Mouse (Mus musculus): ENCODE measurements around the gene AI413582. TPM values are rescaled to one million over a fixed set of nuclear protein-coding genes. Genes with fewer than 3 reads are reported as not detected.

AI413582 gene
- 12.3 and 13.9 TPM in 2 replicates for polyA plus RNA-seq (2015; fragmentation: Nextera tagmentation; extraction: Ambion mirVana)

DNA sequence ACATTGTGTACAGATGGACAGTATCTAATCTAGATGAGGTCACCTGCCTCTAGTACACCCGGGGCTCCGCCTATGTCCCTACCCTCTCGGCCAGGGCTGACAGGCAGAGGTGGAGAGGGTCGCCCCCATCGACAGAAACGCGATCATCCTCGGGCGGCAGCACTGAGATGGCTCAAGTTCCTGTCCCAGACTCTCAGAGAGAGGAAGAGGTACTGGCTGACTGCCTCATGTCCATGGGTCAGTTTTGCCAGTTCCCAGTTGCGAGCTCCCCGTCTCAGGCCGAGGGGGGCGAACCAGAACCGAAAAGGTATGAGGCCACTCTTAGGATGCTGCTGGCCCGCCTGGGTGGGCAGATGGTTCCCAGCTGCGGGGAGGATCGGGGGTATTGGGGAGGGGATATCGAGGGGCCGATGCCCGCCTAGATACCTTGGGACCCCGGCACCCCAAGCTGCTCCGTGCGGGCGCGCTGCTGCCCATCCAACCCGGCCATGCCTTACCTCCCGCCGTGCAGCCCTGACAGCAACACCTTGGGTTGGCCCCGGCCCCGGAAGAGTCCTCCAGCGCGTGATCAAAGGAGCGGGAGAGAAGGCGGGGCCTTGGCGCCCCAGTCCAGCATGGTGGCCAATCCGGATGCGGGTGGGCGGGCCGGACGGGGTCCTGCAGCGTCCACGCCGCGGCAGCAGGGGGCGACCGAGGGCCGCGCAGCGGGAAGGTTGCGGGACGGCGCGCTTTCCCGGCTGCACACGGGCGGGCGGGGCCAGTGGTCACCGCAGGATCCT, at the start of gene AI413582:
Gene AI413582 (minus strand): TSS at position 594 of the 779 bp plus-strand sequence.
- H3K4me2 ChIP-seq = peak within 1 kb of the TSS; percentile 97
- WGBS (ENCODE audit: insufficient replicate concordance) = under 1% methylated on average over 58 of the region's 58 CpGs
- H3K36me3 ChIP-seq (replicated peaks) = peaks cover 21% of the 10 kb centered on the region
- peak; percentile 93 for ATAC-seq (ENCODE audit: insufficient read depth)
- H3K9me3 ChIP-seq (replicated peaks) = no peaks in the 10 kb centered on the region
- peak within 1 kb of the TSS; percentile 68 for H3K9ac ChIP-seq
- peak within 1 kb of the TSS; percentile 78 for H3K27ac ChIP-seq (replicated peaks)
- peaks cover 69% of the 10 kb centered on the region for H3K4me1 ChIP-seq (replicated peaks)
- H3K27me3 ChIP-seq = peaks cover 11% of the 10 kb centered on the region; the same call in 1 of the 2 replicates
- peak within 1 kb of the TSS; percentile 73 for H3K4me3 ChIP-seq (replicated peaks)

DNA sequence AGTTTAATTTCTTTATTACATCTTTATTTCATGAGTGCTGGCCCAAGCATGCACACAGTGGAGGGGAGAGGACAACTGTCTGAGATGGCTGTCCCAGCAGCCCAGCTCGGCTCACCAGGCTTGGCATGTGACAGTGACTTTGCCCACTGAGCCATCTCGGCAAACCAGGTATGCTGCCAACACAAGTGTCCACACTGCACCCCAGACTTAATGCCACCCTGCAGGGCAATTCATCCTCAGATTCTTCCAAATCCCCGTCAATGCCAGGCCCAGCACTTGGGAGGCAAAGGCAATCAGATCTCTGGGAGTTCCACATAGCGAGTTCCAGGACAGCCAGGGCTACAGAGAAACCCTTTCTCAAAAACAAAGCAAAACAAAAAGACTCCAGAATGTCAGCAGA, 47.5 kb upstream of the AI413582 start:
- no peaks in the 10 kb centered on the region for H3K9me3 ChIP-seq (replicated peaks)
- H3K9ac ChIP-seq = no peak overlapping the region
- H3K27ac ChIP-seq (replicated peaks) = no peak overlapping the region
- H3K4me3 ChIP-seq (replicated peaks) = no peak overlapping the region
- peaks cover 34% of the 10 kb centered on the region for H3K4me1 ChIP-seq (replicated peaks)
- no peak overlapping the region for H3K4me2 ChIP-seq
- 71% methylated on average over 4 of the region's 4 CpGs for WGBS (ENCODE audit: insufficient replicate concordance)
- ATAC-seq (ENCODE audit: insufficient read depth) = no peak
- peaks cover 18% of the 10 kb centered on the region for H3K36me3 ChIP-seq (replicated peaks)
- no peaks in the 10 kb centered on the region for H3K27me3 ChIP-seq

DNA sequence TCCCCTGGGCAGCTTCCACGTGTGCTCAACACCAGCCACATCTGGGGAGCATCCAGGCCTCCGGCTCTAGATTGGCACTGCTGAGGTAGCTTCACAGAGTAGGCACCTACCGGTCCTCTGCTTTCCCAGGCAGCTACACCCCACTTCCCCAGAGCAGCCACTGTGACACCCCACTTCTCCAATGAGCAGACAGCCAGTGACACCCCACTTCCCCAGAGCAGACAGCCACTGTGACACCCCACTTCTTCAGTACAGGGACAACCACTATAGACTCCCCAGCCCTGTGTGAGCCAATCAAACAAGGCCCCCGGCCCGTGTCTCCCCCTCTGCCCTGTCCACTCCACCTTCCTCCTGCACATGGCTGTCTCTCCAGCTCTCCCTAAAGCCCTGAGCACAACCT, 46.4 kb upstream of the AI413582 start:
- H3K4me3 ChIP-seq (replicated peaks) = no peak overlapping the region
- H3K9ac ChIP-seq = no peak overlapping the region
- no peaks in the 10 kb centered on the region for H3K9me3 ChIP-seq (replicated peaks)
- H3K27ac ChIP-seq (replicated peaks) = no peak overlapping the region
- no peak overlapping the region for H3K4me2 ChIP-seq
- no peaks in the 10 kb centered on the region for H3K27me3 ChIP-seq
- peaks cover 13% of the 10 kb centered on the region; the same call in 1 of the 2 replicates for H3K36me3 ChIP-seq (replicated peaks)
- 61% methylated on average over 5 of the region's 5 CpGs for WGBS (ENCODE audit: insufficient replicate concordance)
- H3K4me1 ChIP-seq (replicated peaks) = peaks cover 34% of the 10 kb centered on the region
- ATAC-seq (ENCODE audit: insufficient read depth) = no peak

DNA sequence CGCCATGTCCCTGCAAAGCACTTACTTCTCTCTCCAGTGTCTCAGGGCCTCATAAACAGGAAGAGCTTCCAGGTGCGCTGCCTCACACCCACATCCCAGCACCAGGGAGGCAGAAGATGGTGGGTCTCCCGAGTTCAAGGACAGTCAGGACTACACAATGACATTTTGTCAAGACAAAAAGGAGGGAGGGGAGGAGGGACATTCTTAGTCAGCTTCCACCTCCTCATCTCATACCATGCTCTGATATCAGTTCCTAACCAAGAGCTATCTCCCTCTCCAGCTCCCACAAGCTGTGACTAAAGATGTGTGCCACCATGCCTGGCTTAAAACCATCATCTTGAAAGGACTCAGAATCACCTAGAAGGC, 45.9 kb upstream of the AI413582 start:
- Histone ChIP-seq H3K36me3 (replicated peaks) (peaks cover 10% of the 10 kb centered on the region; the same call in 1 of the 2 replicates), H3K27me3 (no peaks in the 10 kb centered on the region), H3K9ac (no peak overlapping the region), H3K27ac (replicated peaks) (no peak overlapping the region), H3K4me1 (replicated peaks) (peaks cover 34% of the 10 kb centered on the region), H3K9me3 (replicated peaks) (no peaks in the 10 kb centered on the region), H3K4me2 (no peak overlapping the region), H3K4me3 (replicated peaks) (no peak overlapping the region)
- ATAC-seq (ENCODE audit: insufficient read depth) = no peak
- 33% methylated on average over 3 of the region's 3 CpGs for WGBS (ENCODE audit: insufficient replicate concordance)

DNA sequence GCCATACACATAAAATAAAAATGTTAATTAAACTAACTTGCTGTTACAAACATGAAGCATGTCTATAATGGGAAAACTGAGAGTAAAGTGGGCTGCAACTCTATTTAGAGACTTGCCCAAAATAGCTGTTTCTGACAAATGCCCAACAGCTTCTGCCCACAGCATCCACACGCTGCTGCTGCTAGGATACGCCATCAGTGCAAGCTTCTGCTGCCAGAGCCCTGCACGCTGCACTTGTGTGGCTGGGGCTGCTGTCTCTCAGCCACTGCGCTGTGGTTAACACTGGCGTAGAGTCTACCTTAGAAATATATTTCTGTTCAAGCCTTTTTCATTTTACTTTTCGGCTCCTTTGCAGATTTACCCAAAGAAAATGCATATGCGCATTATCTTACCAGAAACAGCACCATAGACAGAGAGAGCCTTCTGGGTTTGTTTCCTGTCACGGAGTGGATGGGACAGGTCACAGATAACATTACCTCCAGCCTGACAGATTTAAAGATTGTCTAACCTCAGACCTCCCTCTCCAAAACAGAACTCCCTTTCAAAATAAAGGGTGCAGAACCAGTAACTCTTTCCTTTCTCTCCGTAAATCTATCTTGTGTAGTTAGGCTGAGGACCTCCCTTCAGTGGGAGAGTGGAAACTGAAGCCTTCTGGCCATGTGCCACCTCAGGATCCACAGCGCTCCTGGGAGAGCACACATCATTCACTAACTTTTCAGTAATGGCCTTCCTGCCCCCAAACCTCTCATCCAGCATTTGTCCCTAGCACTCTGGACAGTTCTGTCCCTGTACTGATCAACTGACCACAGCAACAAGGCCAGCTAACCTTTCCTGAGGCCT, 45.3 kb upstream of the AI413582 start:
- H3K4me3 ChIP-seq (replicated peaks) = no peak overlapping the region
- H3K27ac ChIP-seq (replicated peaks) = no peak overlapping the region
- ATAC-seq (ENCODE audit: insufficient read depth) = no peak
- no peak overlapping the region for H3K9ac ChIP-seq
- H3K4me2 ChIP-seq = no peak overlapping the region
- peaks cover 10% of the 10 kb centered on the region; the same call in 1 of the 2 replicates for H3K36me3 ChIP-seq (replicated peaks)
- H3K27me3 ChIP-seq = no peaks in the 10 kb centered on the region
- H3K9me3 ChIP-seq (replicated peaks) = no peaks in the 10 kb centered on the region
- H3K4me1 ChIP-seq (replicated peaks) = peaks cover 34% of the 10 kb centered on the region
- WGBS (ENCODE audit: insufficient replicate concordance) = 33% methylated on average over 10 of the region's 10 CpGs

DNA sequence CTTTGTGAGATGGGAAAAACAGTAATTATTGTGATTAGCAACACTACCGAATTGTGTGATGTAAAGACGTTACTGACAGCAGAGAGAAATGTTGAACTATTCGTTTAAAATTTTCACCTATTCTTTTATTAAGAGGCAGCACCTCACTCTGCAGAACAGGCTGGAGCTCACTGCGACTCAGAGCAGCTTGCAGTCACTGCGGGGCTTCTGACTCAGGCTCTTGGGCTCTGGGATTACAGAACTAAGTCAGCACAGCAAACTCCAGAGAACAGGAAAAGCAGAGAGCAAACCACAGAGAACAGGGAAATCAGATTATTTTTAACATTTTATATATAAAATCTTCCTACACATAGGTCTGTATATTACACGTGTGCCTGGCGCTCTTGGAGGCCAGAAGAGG, 44.0 kb upstream of the AI413582 start:
- Histone ChIP-seq H3K4me3 (replicated peaks) (no peak overlapping the region), H3K9ac (no peak overlapping the region), H3K36me3 (replicated peaks) (peaks cover 10% of the 10 kb centered on the region; the same call in 1 of the 2 replicates), H3K9me3 (replicated peaks) (no peaks in the 10 kb centered on the region), H3K27me3 (no peaks in the 10 kb centered on the region), H3K27ac (replicated peaks) (no peak overlapping the region), H3K4me2 (no peak overlapping the region), H3K4me1 (replicated peaks) (peaks cover 40% of the 10 kb centered on the region)
- 79% methylated on average over 7 of the region's 7 CpGs for WGBS (ENCODE audit: insufficient replicate concordance)
- ATAC-seq (ENCODE audit: insufficient read depth) = no peak

DNA sequence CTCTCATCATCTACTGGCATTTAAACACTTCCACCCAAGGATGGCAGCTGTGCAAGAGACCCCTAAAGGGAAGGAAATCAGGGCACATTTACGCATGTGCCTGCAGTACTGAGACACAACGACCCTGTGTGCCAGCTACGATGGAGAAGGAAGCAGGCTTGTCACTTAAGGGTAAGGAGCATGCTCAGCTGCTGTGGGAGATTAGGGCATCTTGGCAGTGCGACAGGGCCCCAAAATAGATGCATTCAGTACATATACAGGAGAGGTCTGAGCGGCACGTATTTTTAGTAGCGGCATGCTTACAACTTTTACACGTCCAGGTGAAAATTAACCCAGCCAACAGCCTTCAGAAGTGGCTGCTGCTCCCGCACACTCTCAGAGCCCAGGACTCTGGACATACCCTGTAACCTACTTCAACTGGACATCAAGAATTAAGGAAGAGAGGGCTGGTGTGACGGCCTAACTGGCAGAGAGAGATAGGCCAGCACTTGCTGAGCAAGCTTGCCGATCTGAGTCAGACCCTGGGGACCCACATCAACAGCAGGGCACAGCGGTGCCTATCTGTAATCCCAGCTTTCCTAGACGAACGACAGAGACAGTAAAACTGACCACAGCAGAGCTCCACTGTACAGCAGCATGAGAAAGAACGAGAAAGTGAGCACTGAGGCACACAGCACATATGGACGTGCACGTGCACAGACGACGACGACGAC, 38.1 kb upstream of the AI413582 start:
- H3K4me1 ChIP-seq (replicated peaks) = peaks cover 44% of the 10 kb centered on the region
- peak overlapping the region; percentile 13; the same call in 1 of the 2 replicates for H3K4me2 ChIP-seq
- ATAC-seq (ENCODE audit: insufficient read depth) = peak; percentile 82
- H3K36me3 ChIP-seq (replicated peaks) = peaks cover 6% of the 10 kb centered on the region; the same call in 1 of the 2 replicates
- H3K27ac ChIP-seq (replicated peaks) = peak overlapping the region; percentile 57; the same call in 1 of the 2 replicates
- H3K9me3 ChIP-seq (replicated peaks) = no peaks in the 10 kb centered on the region
- H3K9ac ChIP-seq = no peak overlapping the region
- 35% methylated on average over 21 of the region's 21 CpGs for WGBS (ENCODE audit: insufficient replicate concordance)
- H3K27me3 ChIP-seq = no peaks in the 10 kb centered on the region
- H3K4me3 ChIP-seq (replicated peaks) = no peak overlapping the region

DNA sequence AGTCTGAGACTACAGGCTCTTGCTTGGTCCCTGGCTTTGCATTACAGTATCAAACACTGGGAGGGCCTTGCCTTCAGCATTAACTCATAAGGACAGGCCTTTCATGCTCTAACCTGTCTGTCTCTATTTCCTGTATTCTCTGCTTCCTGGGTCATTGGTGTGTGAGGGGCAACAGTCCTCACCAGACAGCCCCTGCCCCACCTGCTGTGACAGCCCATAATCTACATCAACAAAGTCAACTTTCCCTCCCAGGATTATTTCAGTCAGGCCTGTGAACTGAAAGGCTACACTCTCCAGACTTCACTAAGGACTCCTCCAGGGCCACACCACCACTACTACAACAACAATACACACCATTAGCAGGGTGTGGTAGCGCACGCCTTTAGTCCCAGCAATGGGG, 37.5 kb upstream of the AI413582 start:
- Histone ChIP-seq H3K4me3 (replicated peaks) (no peak overlapping the region), H3K4me1 (replicated peaks) (peaks cover 44% of the 10 kb centered on the region), H3K27me3 (no peaks in the 10 kb centered on the region), H3K9ac (no peak overlapping the region), H3K27ac (replicated peaks) (no peak overlapping the region), H3K36me3 (replicated peaks) (peaks cover 2% of the 10 kb centered on the region; the same call in 1 of the 2 replicates), H3K9me3 (replicated peaks) (no peaks in the 10 kb centered on the region), H3K4me2 (no peak overlapping the region)
- no peak for ATAC-seq (ENCODE audit: insufficient read depth)
- WGBS (ENCODE audit: insufficient replicate concordance) = 66% methylated on average over 2 of the region's 2 CpGs

DNA sequence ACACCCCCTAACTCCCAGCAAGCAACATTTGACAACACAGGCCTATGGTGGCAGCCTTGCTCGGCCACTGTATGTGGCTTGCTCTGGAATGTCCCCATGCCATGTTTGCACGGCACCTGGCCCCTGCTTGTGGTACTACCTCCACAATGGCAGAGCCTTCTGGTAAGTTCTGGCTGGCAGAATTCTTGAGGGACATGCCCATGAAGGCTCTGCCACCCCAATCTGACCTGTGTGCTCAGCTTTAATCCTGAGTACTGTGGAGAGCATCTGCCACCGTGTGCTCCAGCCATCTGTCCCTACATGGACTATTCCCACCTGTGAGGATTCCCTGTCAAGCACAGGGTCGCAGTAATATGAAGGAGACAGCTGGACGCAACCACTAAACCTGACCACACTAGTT, 35.3 kb upstream of the AI413582 start:
- H3K36me3 ChIP-seq (replicated peaks) = peaks cover 11% of the 10 kb centered on the region
- WGBS (ENCODE audit: insufficient replicate concordance) = 65% methylated on average over 5 of the region's 5 CpGs
- H3K27ac ChIP-seq (replicated peaks) = no peak overlapping the region
- H3K4me2 ChIP-seq = no peak overlapping the region
- H3K4me1 ChIP-seq (replicated peaks) = peaks cover 44% of the 10 kb centered on the region
- no peaks in the 10 kb centered on the region for H3K9me3 ChIP-seq (replicated peaks)
- no peaks in the 10 kb centered on the region for H3K27me3 ChIP-seq
- H3K9ac ChIP-seq = no peak overlapping the region
- ATAC-seq (ENCODE audit: insufficient read depth) = no peak
- H3K4me3 ChIP-seq (replicated peaks) = no peak overlapping the region

DNA sequence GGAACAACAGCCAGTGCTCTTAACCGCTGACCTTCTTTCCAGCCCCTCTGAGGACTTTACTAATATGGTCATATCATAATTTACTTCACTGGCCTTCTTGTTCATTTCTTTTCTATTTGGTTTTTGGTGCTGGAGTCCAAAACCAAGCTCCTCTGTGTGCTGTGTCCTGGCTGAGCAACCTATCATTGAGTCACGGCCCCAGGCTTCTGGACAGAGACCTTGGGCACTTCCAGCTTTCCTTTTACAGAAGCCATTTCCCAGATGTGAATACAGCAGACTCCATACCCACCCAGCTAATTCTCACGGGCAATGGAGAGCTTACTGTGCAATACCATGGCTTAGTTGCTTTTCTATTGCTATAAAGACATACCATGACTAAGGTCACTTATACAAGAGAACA, 34.7 kb upstream of the AI413582 start:
- WGBS (ENCODE audit: insufficient replicate concordance) = 71% methylated on average over 3 of the region's 3 CpGs
- Histone ChIP-seq H3K4me2 (no peak overlapping the region), H3K4me1 (replicated peaks) (peaks cover 42% of the 10 kb centered on the region), H3K27me3 (no peaks in the 10 kb centered on the region), H3K9me3 (replicated peaks) (no peaks in the 10 kb centered on the region), H3K27ac (replicated peaks) (no peak overlapping the region), H3K9ac (no peak overlapping the region), H3K4me3 (replicated peaks) (no peak overlapping the region), H3K36me3 (replicated peaks) (peaks cover 17% of the 10 kb centered on the region)
- no peak for ATAC-seq (ENCODE audit: insufficient read depth)
